Mouse (Mus musculus): ENCODE data around the gene Qrfpr. TPM values are rescaled to one million over a fixed set of nuclear protein-coding genes. Genes with fewer than 3 reads are reported as not detected.

Qrfpr gene
- polyA plus RNA-seq (2015; fragmentation: Nextera tagmentation; extraction: Ambion mirVana), result not detected in 2 replicates

- H3K4me3 ChIP-seq (replicated peaks), result no peak within 1 kb of the TSS
- ATAC-seq (ENCODE audit: insufficient read depth), result no peak
Observed at GRCm38 (mm10) chr3:36221743-36222682, at the start of gene Qrfpr. TSS of gene Qrfpr (minus strand) at chr3:36222313.

GRCm38 (mm10) chr3:36263873-36264272 is 41.8 kb upstream of the Qrfpr start:
- Histone ChIP-seq H3K4me2 (no peak overlapping the region), H3K9me3 (replicated peaks) (no peaks in the 10 kb centered on the region), H3K4me3 (replicated peaks) (no peak overlapping the region), H3K4me1 (replicated peaks) (no peaks in the 10 kb centered on the region), H3K27me3 (no peaks in the 10 kb centered on the region), H3K27ac (replicated peaks) (no peak overlapping the region), H3K36me3 (replicated peaks) (no peaks in the 10 kb centered on the region), H3K9ac (no peak overlapping the region)
- no peak for ATAC-seq (ENCODE audit: insufficient read depth)
- WGBS (ENCODE audit: insufficient replicate concordance), result 79% methylated on average over 11 of the region's 11 CpGs

More at GRCm38 (mm10) chr3:36221743-36222682, at the start of gene Qrfpr:
- no peak within 1 kb of the TSS for H3K27ac ChIP-seq (replicated peaks)
- no peak within 1 kb of the TSS for H3K9ac ChIP-seq
- H3K27me3 ChIP-seq, result peaks cover 16% of the 10 kb centered on the region
- no peaks in the 10 kb centered on the region for H3K4me1 ChIP-seq (replicated peaks)
- no peak within 1 kb of the TSS for H3K4me2 ChIP-seq
- WGBS (ENCODE audit: insufficient replicate concordance), result 14% methylated on average over 39 of the region's 39 CpGs
- no peaks in the 10 kb centered on the region for H3K36me3 ChIP-seq (replicated peaks)
- no peaks in the 10 kb centered on the region for H3K9me3 ChIP-seq (replicated peaks)

GRCm38 (mm10) chr3:36263265-36263664 is 41.2 kb upstream of the Qrfpr start:
- no peaks in the 10 kb centered on the region for H3K36me3 ChIP-seq (replicated peaks)
- ATAC-seq (ENCODE audit: insufficient read depth), result no peak
- H3K27ac ChIP-seq (replicated peaks), result no peak overlapping the region
- 55% methylated on average over 4 of the region's 4 CpGs for WGBS (ENCODE audit: insufficient replicate concordance)
- no peaks in the 10 kb centered on the region for H3K27me3 ChIP-seq
- H3K4me1 ChIP-seq (replicated peaks), result no peaks in the 10 kb centered on the region
- no peak overlapping the region for H3K4me2 ChIP-seq
- no peak overlapping the region for H3K9ac ChIP-seq
- H3K4me3 ChIP-seq (replicated peaks), result no peak overlapping the region
- H3K9me3 ChIP-seq (replicated peaks), result no peaks in the 10 kb centered on the region

GRCm38 (mm10) chr3:36250585-36250984 is 28.5 kb upstream of the Qrfpr start:
- no peak overlapping the region for H3K4me2 ChIP-seq
- H3K36me3 ChIP-seq (replicated peaks), result no peaks in the 10 kb centered on the region
- no peak for ATAC-seq (ENCODE audit: insufficient read depth)
- H3K9me3 ChIP-seq (replicated peaks), result no peaks in the 10 kb centered on the region
- H3K27me3 ChIP-seq, result no peaks in the 10 kb centered on the region
- no peak overlapping the region for H3K27ac ChIP-seq (replicated peaks)
- H3K4me3 ChIP-seq (replicated peaks), result no peak overlapping the region
- 44% methylated on average over 5 of the region's 5 CpGs for WGBS (ENCODE audit: insufficient replicate concordance)
- H3K4me1 ChIP-seq (replicated peaks), result no peaks in the 10 kb centered on the region
- H3K9ac ChIP-seq, result no peak overlapping the region

GRCm38 (mm10) chr3:36248446-36248845 is 26.3 kb upstream of the Qrfpr start:
- no peak overlapping the region for H3K4me2 ChIP-seq
- no peaks in the 10 kb centered on the region for H3K9me3 ChIP-seq (replicated peaks)
- no peaks in the 10 kb centered on the region for H3K4me1 ChIP-seq (replicated peaks)
- no peak overlapping the region for H3K4me3 ChIP-seq (replicated peaks)
- ATAC-seq (ENCODE audit: insufficient read depth), result no peak
- no peak overlapping the region for H3K9ac ChIP-seq
- H3K27ac ChIP-seq (replicated peaks), result no peak overlapping the region
- 53% methylated on average over 2 of the region's 2 CpGs for WGBS (ENCODE audit: insufficient replicate concordance)
- no peaks in the 10 kb centered on the region for H3K36me3 ChIP-seq (replicated peaks)
- no peaks in the 10 kb centered on the region for H3K27me3 ChIP-seq

GRCm38 (mm10) chr3:36229941-36230340 is 7.8 kb upstream of the Qrfpr start:
- ATAC-seq (ENCODE audit: insufficient read depth), result no peak
- Histone ChIP-seq H3K27me3 (no peaks in the 10 kb centered on the region), H3K4me3 (replicated peaks) (no peak overlapping the region), H3K4me1 (replicated peaks) (no peaks in the 10 kb centered on the region), H3K36me3 (replicated peaks) (no peaks in the 10 kb centered on the region), H3K4me2 (no peak overlapping the region), H3K9me3 (replicated peaks) (no peaks in the 10 kb centered on the region), H3K27ac (replicated peaks) (no peak overlapping the region), H3K9ac (no peak overlapping the region)
- WGBS (ENCODE audit: insufficient replicate concordance), result 35% methylated on average over 2 of the region's 2 CpGs

GRCm38 (mm10) chr3:36227246-36227645 is 5.1 kb upstream of the Qrfpr start:
- Histone ChIP-seq H3K4me3 (replicated peaks) (no peak overlapping the region), H3K27ac (replicated peaks) (no peak overlapping the region), H3K9ac (no peak overlapping the region), H3K36me3 (replicated peaks) (no peaks in the 10 kb centered on the region), H3K4me2 (no peak overlapping the region), H3K4me1 (replicated peaks) (no peaks in the 10 kb centered on the region), H3K9me3 (replicated peaks) (no peaks in the 10 kb centered on the region), H3K27me3 (peaks cover 5% of the 10 kb centered on the region)
- 74% methylated on average over 1 of the region's 1 CpGs for WGBS (ENCODE audit: insufficient replicate concordance)
- no peak for ATAC-seq (ENCODE audit: insufficient read depth)

GRCm38 (mm10) chr3:36223361-36223760 is 1.2 kb upstream of the Qrfpr start:
- Histone ChIP-seq H3K27me3 (peaks cover 16% of the 10 kb centered on the region), H3K9me3 (replicated peaks) (no peaks in the 10 kb centered on the region), H3K27ac (replicated peaks) (no peak overlapping the region), H3K36me3 (replicated peaks) (no peaks in the 10 kb centered on the region), H3K4me2 (no peak overlapping the region), H3K4me1 (replicated peaks) (no peaks in the 10 kb centered on the region), H3K4me3 (replicated peaks) (no peak overlapping the region), H3K9ac (no peak overlapping the region)
- 33% methylated on average over 2 of the region's 2 CpGs for WGBS (ENCODE audit: insufficient replicate concordance)
- ATAC-seq (ENCODE audit: insufficient read depth), result no peak

- Histone ChIP-seq H3K4me1 (replicated peaks) (no peaks in the 10 kb centered on the region), H3K9me3 (replicated peaks) (no peaks in the 10 kb centered on the region), H3K4me3 (replicated peaks) (no peak overlapping the region), H3K9ac (no peak overlapping the region), H3K27me3 (no peaks in the 10 kb centered on the region), H3K27ac (replicated peaks) (no peak overlapping the region), H3K36me3 (replicated peaks) (no peaks in the 10 kb centered on the region), H3K4me2 (no peak overlapping the region)
- no peak for ATAC-seq (ENCODE audit: insufficient read depth)
- 52% methylated on average over 4 of the region's 4 CpGs for WGBS (ENCODE audit: insufficient replicate concordance)
Observed at GRCm38 (mm10) chr3:36212758-36213157, 9.4 kb downstream of the Qrfpr start.

GRCm38 (mm10) chr3:36210939-36211338 is 11.2 kb downstream of the Qrfpr start:
- H3K9me3 ChIP-seq (replicated peaks), result no peaks in the 10 kb centered on the region
- no peaks in the 10 kb centered on the region for H3K36me3 ChIP-seq (replicated peaks)
- H3K4me1 ChIP-seq (replicated peaks), result no peaks in the 10 kb centered on the region
- no peak overlapping the region for H3K27ac ChIP-seq (replicated peaks)
- WGBS (ENCODE audit: insufficient replicate concordance), result 43% methylated on average over 2 of the region's 2 CpGs
- H3K9ac ChIP-seq, result no peak overlapping the region
- H3K27me3 ChIP-seq, result no peaks in the 10 kb centered on the region
- no peak for ATAC-seq (ENCODE audit: insufficient read depth)
- no peak overlapping the region for H3K4me2 ChIP-seq
- H3K4me3 ChIP-seq (replicated peaks), result no peak overlapping the region

- WGBS (ENCODE audit: insufficient replicate concordance), result 50% methylated on average over 11 of the region's 11 CpGs
Observed at GRCm38 (mm10) chr3:36209776-36210555, 12.1 kb downstream of the Qrfpr start.

More at GRCm38 (mm10) chr3:36209776-36210555, 12.1 kb downstream of the Qrfpr start:
- Histone ChIP-seq H3K4me1 (replicated peaks) (no peaks in the 10 kb centered on the region), H3K27me3 (no peaks in the 10 kb centered on the region), H3K9me3 (replicated peaks) (no peaks in the 10 kb centered on the region), H3K36me3 (replicated peaks) (no peaks in the 10 kb centered on the region), H3K4me2 (no peak overlapping the region), H3K9ac (no peak overlapping the region), H3K27ac (replicated peaks) (no peak overlapping the region), H3K4me3 (replicated peaks) (no peak overlapping the region)
- no peak for ATAC-seq (ENCODE audit: insufficient read depth)
